Mouse (Mus musculus): ENCODE results near the gene Ncoa1.

DNA sequence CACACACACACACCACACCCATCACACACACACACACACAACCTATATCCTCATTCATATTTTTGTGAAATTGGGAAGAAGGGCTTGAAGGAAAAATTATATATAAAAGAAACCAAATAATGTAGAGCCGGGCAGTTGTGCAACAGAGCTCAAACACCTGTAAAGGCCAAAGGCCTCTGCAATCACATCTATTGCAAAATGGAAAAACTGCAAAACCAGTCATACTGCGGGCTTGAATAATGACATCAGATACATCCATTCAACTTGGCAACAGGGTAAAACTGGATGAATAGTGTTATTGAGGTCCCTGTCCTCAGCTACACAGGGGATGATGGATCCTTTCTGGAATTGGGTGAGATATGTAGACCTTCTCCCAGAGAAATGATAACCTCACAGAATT, 13.3 kb downstream of the Ncoa1 start:
- TF ChIP-seq CTCF (IDR thresholded peaks at IDR 0.05; ENCODE audit: low read depth) (no peak), EP300 (IDR thresholded peaks at IDR 0.05; ENCODE audit: low read depth) (no peak)
